Mouse (Mus musculus) small intestine, adult 2 months (tissue): ENCODE measurements around the gene Stox1. TPM values are rescaled to one million over a fixed set of nuclear protein-coding genes. Genes with fewer than 3 reads are reported as not detected.
"Not testable (repeated sequence)": the region's sequence is repeated elsewhere in the genome, so short reads cannot be mapped to it uniquely, and the experiment has no call there.

Experiments used
- H3K27ac ChIP-seq: fragments of 200-500 bp; 2 replicates; pipeline ENCODE4 v1.5.1; 2012; ENCODE audit warnings: low read depth, low read length, control low read depth, inconsistent platforms; ENCODE audit not compliant: insufficient read depth
- H3K27me3 ChIP-seq: fragments of 200-500 bp; 2 replicates; pipeline ENCODE4 v1.6.1; 2012; ENCODE audit warnings: mild to moderate bottlenecking, moderate library complexity, low read length, inconsistent platforms; ENCODE audit not compliant: control insufficient read depth, insufficient read depth
- H3K36me3 ChIP-seq: fragments of 200-500 bp; 2 replicates; pipeline ENCODE4 v1.6.1; 2012; ENCODE audit warnings: mild to moderate bottlenecking, low read length, control low read depth, inconsistent platforms; ENCODE audit not compliant: control insufficient read depth, insufficient read depth
- H3K4me1 ChIP-seq: fragments of 200-500 bp; 2 replicates; pipeline ENCODE4 v1.6.1; 2012; ENCODE audit warnings: low read length, inconsistent platforms, mixed read lengths; ENCODE audit not compliant: control insufficient read depth, insufficient read depth, insufficient read length
- H3K4me3 ChIP-seq: fragments of 200-500 bp; 2 replicates; pipeline ENCODE4 v1.5.1; 2012; ENCODE audit warnings: low read depth, mild to moderate bottlenecking, control low read depth, inconsistent platforms, low read length, moderate library complexity
- CTCF ChIP-seq: fragments of 200-500 bp; IDR thresholded peaks from 2 replicates; pipeline ENCODE4 v1.5.1; 2012; ENCODE audit warnings: low read depth, mild to moderate bottlenecking, control low read depth, inconsistent platforms, low read length, moderate library complexity, mixed read lengths; ENCODE audit not compliant: insufficient replicate concordance, insufficient read length; ENCODE audit errors: extremely low read depth
- POLR2A ChIP-seq: fragments of 200-500 bp; IDR thresholded peaks from 2 replicates; pipeline ENCODE4 v1.6.1; 2012; ENCODE audit warnings: low read depth, mild to moderate bottlenecking, control low read depth, inconsistent platforms, low read length, moderate library complexity
- WGBS: fragments of 180-500 bp; shearing (Covaris S2); methylation state at CpG from one replicate; pipeline ENCODE4 v1.1.7; 2018; 5-methylcytosine and 5-hydroxymethylcytosine counted together
- polyA plus RNA-seq: library from polyadenylated mRNA; depleted of rRNA; stranded (reverse); fragments of >200 nt; gene quantifications from 2 replicates; pipeline ENCODE4 v1.2.3, GENCODE M21; 2012; rRNA removed

The Stox1 gene
- polyA plus RNA-seq: 0.11 and 0.14 TPM in 2 replicates

- H3K4me3 ChIP-seq: peak within 1 kb of the TSS; percentile 79
- peaks cover 12% of the 10 kb centered on the region for H3K27me3 ChIP-seq
- WGBS: 2% methylated on average over 83 of the region's 85 CpGs
- H3K27ac ChIP-seq: no peak within 1 kb of the TSS
- TF ChIP-seq CTCF (no peak), POLR2A (no peak)
- H3K36me3 ChIP-seq: no peaks in the 10 kb centered on the region
- 0 out of 2 replicates have a peak, but pooled peaks cover 5% of the 10 kb centered on the region for H3K4me1 ChIP-seq
Measured at GRCm38 (mm10) chr10:62725771-62726687, at the start of gene Stox1. Gene Stox1 (minus strand): TSS chr10:62726128.

GRCm38 (mm10) chr10:62750781-62751180 lies 24.9 kb upstream of the Stox1 start:
- 59% methylated on average over 6 of the region's 6 CpGs for WGBS
- H3K4me3 ChIP-seq: no peak overlapping the region
- peaks cover 68% of the 10 kb centered on the region for H3K36me3 ChIP-seq
- no peaks in the 10 kb centered on the region for H3K4me1 ChIP-seq
- H3K27me3 ChIP-seq: no peaks in the 10 kb centered on the region
- TF ChIP-seq CTCF (no peak), POLR2A (no peak)
- H3K27ac ChIP-seq: no peak overlapping the region

- H3K27ac ChIP-seq: no peak overlapping the region
- WGBS: 74% methylated on average over 4 of the region's 4 CpGs
Measured at GRCm38 (mm10) chr10:62739961-62740737, 14.2 kb upstream of the Stox1 start.

DNA sequence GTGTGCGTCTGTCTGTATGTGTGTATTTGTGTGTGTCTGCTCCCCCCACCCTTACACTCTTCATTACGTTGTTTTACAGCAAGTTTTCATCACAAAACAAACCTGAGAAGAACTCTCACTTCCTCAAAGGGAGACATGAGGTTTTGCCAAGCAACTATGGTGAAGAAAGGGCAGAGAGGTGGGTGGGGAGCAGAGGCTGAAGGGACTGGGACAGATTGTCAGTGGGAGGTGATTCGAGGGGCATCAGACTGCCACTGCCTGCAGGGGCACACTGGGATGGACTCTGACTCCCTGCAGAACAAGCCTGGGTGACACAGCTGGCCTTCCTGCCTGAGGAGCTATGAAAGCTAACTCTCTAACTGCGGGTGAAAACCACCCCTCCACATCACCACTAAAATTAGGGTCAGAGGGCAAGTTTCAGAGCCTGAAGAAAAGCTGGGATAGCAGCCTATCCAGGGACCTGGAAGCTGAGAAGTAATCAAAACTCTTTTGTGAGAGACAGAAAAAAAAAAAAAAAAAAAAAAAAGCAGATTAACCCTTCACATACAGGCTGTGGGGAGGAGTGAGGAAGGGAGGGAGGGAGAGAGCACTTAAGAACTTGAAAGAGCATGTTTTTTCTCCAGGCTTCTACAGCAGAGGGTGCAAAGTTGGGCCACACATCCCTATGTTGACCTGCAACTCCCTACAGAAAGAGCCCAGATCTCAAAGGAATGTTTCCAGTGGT lies 11.2 kb upstream of the Stox1 start:
- no peaks in the 10 kb centered on the region for H3K27me3 ChIP-seq
- 36% methylated on average over 4 of the region's 4 CpGs for WGBS
- no peak overlapping the region for H3K4me3 ChIP-seq
- TF ChIP-seq CTCF (no peak), POLR2A (no peak)
- H3K27ac ChIP-seq: no peak overlapping the region
- peaks cover 15% of the 10 kb centered on the region for H3K36me3 ChIP-seq
- no peaks in the 10 kb centered on the region for H3K4me1 ChIP-seq

More at GRCm38 (mm10) chr10:62739961-62740737, 14.2 kb upstream of the Stox1 start:
- no peaks in the 10 kb centered on the region for H3K4me1 ChIP-seq
- no peaks in the 10 kb centered on the region for H3K27me3 ChIP-seq
- peaks cover 32% of the 10 kb centered on the region for H3K36me3 ChIP-seq
- TF ChIP-seq CTCF (no peak), POLR2A (no peak)
- H3K4me3 ChIP-seq: no peak overlapping the region

DNA sequence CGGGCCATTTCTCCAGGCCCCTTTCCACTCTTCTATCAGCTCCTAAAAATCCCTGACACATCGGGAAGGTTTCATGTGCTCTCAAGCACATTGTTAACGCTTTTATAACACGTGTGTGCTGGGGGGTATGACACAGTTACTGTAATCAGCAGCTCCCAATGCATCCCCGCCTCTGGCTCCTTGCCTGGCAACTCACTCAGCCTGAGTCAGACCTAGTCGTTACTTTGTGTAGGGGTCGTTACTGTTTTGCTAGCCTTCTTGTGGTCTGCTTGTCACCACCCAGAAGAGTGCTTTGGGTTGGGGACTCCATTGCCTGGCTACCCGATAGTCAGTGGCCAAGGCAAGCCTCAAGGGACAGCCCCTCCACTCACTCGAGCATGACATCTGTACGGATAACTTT lies 4.9 kb upstream of the Stox1 start:
- no peak overlapping the region for H3K4me3 ChIP-seq
- TF ChIP-seq POLR2A (no peak), CTCF (no peak)
- H3K27me3 ChIP-seq: peaks cover 3% of the 10 kb centered on the region; the same call in 1 of the 2 replicates
- H3K27ac ChIP-seq: no peak overlapping the region
- H3K4me1 ChIP-seq: 0 out of 2 replicates have a peak, but pooled peaks cover 5% of the 10 kb centered on the region
- H3K36me3 ChIP-seq: no peaks in the 10 kb centered on the region
- WGBS: 69% methylated on average over 10 of the region's 10 CpGs

GRCm38 (mm10) chr10:62724936-62725335 lies 992 bp downstream of the Stox1 start:
- 16% methylated on average over 7 of the region's 7 CpGs for WGBS
- Histone ChIP-seq H3K36me3 (no peaks in the 10 kb centered on the region), H3K27ac (no peak overlapping the region), H3K4me3 (no peak overlapping the region), H3K27me3 (peaks cover 12% of the 10 kb centered on the region), H3K4me1 (0 out of 2 replicates have a peak, but pooled peaks cover 5% of the 10 kb centered on the region)
- TF ChIP-seq CTCF (no peak), POLR2A (no peak)

GRCm38 (mm10) chr10:62722701-62723100 lies 3.2 kb downstream of the Stox1 start:
- Histone ChIP-seq H3K4me1 (0 out of 2 replicates have a peak, but pooled peaks cover 5% of the 10 kb centered on the region), H3K36me3 (no peaks in the 10 kb centered on the region), H3K4me3 (no peak overlapping the region), H3K27ac (no peak overlapping the region), H3K27me3 (peaks cover 12% of the 10 kb centered on the region)
- WGBS: 53% methylated on average over 4 of the region's 4 CpGs
- no peak for TF ChIP-seq CTCF
- TF ChIP-seq POLR2A: no peak

GRCm38 (mm10) chr10:62720574-62720973 lies 5.4 kb downstream of the Stox1 start:
- H3K27ac ChIP-seq, H3K27me3 ChIP-seq, H3K4me3 ChIP-seq, H3K36me3 ChIP-seq, H3K4me1 ChIP-seq: not testable (repeated sequence)
- WGBS: 65% methylated on average over 8 of the region's 8 CpGs
